Mouse (Mus musculus): Measurements from ENCODE around the gene Stxbp5. TPM values are rescaled to one million over a fixed set of nuclear protein-coding genes. Genes with fewer than 3 reads are reported as not detected.

The Stxbp5 gene
- polyA plus RNA-seq, 1 experiment, result 14.7 TPM

- no peak for DNase-seq
These were observed 33.9 kb downstream of the Stxbp5 start for GRCm38 (mm10) chr10:9866793-9867579.

GRCm38 (mm10) chr10:9860022-9860421, 40.9 kb downstream of the Stxbp5 start:
- Histone ChIP-seq H3K4me1 (ENCODE audit: control insufficient read depth, insufficient read depth, low read length) (no peaks in the 10 kb centered on the region; the same call in 1 of the 2 replicates), H3K4me3 (replicated peaks; ENCODE audit: extremely low read depth, low read depth, low read length) (no peak overlapping the region)
- TF ChIP-seq POLR2A (IDR thresholded peaks at IDR 0.05; ENCODE audit: borderline replicate concordance, extremely low read depth, low read depth, low read length), result no peak
- 85% methylated on average over 4 of the region's 4 CpGs for WGBS
- no peak for DNase-seq

More at GRCm38 (mm10) chr10:9866793-9867579, 33.9 kb downstream of the Stxbp5 start:
- WGBS, result 49% methylated on average over 17 of the region's 17 CpGs
- Histone ChIP-seq H3K4me1 (ENCODE audit: control insufficient read depth, insufficient read depth, low read length) (peaks cover 7% of the 10 kb centered on the region), H3K4me3 (replicated peaks; ENCODE audit: extremely low read depth, low read depth, low read length) (peak overlapping the region; percentile 13)
- TF ChIP-seq CTCF (IDR thresholded peaks at IDR 0.05; ENCODE audit: insufficient read depth, low read length) (peak; percentile 50), POLR2A (IDR thresholded peaks at IDR 0.05; ENCODE audit: borderline replicate concordance, extremely low read depth, low read depth, low read length) (no peak)

GRCm38 (mm10) chr10:9859476-9859875, 41.4 kb downstream of the Stxbp5 start:
- TF ChIP-seq CTCF (IDR thresholded peaks at IDR 0.05; ENCODE audit: insufficient read depth, low read length), result no peak
- no peak for TF ChIP-seq POLR2A (IDR thresholded peaks at IDR 0.05; ENCODE audit: borderline replicate concordance, extremely low read depth, low read depth, low read length)
- 97% methylated on average over 3 of the region's 3 CpGs for WGBS
- H3K4me3 ChIP-seq (replicated peaks; ENCODE audit: extremely low read depth, low read depth, low read length), result no peak overlapping the region
- no peak for DNase-seq
- no peaks in the 10 kb centered on the region; the same call in 1 of the 2 replicates for H3K4me1 ChIP-seq (ENCODE audit: control insufficient read depth, insufficient read depth, low read length)

GRCm38 (mm10) chr10:9857850-9858249, 43.0 kb downstream of the Stxbp5 start:
- Histone ChIP-seq H3K4me3 (replicated peaks; ENCODE audit: extremely low read depth, low read depth, low read length) (no peak overlapping the region), H3K4me1 (ENCODE audit: control insufficient read depth, insufficient read depth, low read length) (no peaks in the 10 kb centered on the region; the same call in 1 of the 2 replicates)
- no peak for DNase-seq
- no peak for TF ChIP-seq CTCF (IDR thresholded peaks at IDR 0.05; ENCODE audit: insufficient read depth, low read length)
- TF ChIP-seq POLR2A (IDR thresholded peaks at IDR 0.05; ENCODE audit: borderline replicate concordance, extremely low read depth, low read depth, low read length), result no peak
- WGBS, result 92% methylated on average over 2 of the region's 2 CpGs

- no peak for TF ChIP-seq POLR2A (IDR thresholded peaks at IDR 0.05; ENCODE audit: borderline replicate concordance, extremely low read depth, low read depth, low read length)
- TF ChIP-seq CTCF (IDR thresholded peaks at IDR 0.05; ENCODE audit: insufficient read depth, low read length), result no peak
- H3K4me1 ChIP-seq (ENCODE audit: control insufficient read depth, insufficient read depth, low read length), result no peaks in the 10 kb centered on the region; the same call in 1 of the 2 replicates
- no peak overlapping the region for H3K4me3 ChIP-seq (replicated peaks; ENCODE audit: extremely low read depth, low read depth, low read length)
- DNase-seq, result no peak
- 83% methylated on average over 9 of the region's 9 CpGs for WGBS
These were observed 44.1 kb downstream of the Stxbp5 start for GRCm38 (mm10) chr10:9856792-9857191.

GRCm38 (mm10) chr10:9846408-9846807, 54.5 kb downstream of the Stxbp5 start:
- WGBS, result 79% methylated on average over 4 of the region's 4 CpGs
- Histone ChIP-seq H3K4me1 (ENCODE audit: control insufficient read depth, insufficient read depth, low read length) (no peaks in the 10 kb centered on the region), H3K4me3 (replicated peaks; ENCODE audit: extremely low read depth, low read depth, low read length) (no peak overlapping the region)
- TF ChIP-seq POLR2A (IDR thresholded peaks at IDR 0.05; ENCODE audit: borderline replicate concordance, extremely low read depth, low read depth, low read length), result no peak
- no peak for TF ChIP-seq CTCF (IDR thresholded peaks at IDR 0.05; ENCODE audit: insufficient read depth, low read length)
- no peak for DNase-seq

GRCm38 (mm10) chr10:9839408-9839807, 61.5 kb downstream of the Stxbp5 start:
- DNase-seq, result no peak
- 88% methylated on average over 7 of the region's 7 CpGs for WGBS
- Histone ChIP-seq H3K4me1 (ENCODE audit: control insufficient read depth, insufficient read depth, low read length) (no peaks in the 10 kb centered on the region), H3K4me3 (replicated peaks; ENCODE audit: extremely low read depth, low read depth, low read length) (no peak overlapping the region)
- no peak for TF ChIP-seq CTCF (IDR thresholded peaks at IDR 0.05; ENCODE audit: insufficient read depth, low read length)
- TF ChIP-seq POLR2A (IDR thresholded peaks at IDR 0.05; ENCODE audit: borderline replicate concordance, extremely low read depth, low read depth, low read length), result no peak

GRCm38 (mm10) chr10:9834986-9835385, 65.9 kb downstream of the Stxbp5 start:
- Histone ChIP-seq H3K4me1 (ENCODE audit: control insufficient read depth, insufficient read depth, low read length) (no peaks in the 10 kb centered on the region), H3K4me3 (replicated peaks; ENCODE audit: extremely low read depth, low read depth, low read length) (no peak overlapping the region)
- no peak for TF ChIP-seq POLR2A (IDR thresholded peaks at IDR 0.05; ENCODE audit: borderline replicate concordance, extremely low read depth, low read depth, low read length)
- no peak for TF ChIP-seq CTCF (IDR thresholded peaks at IDR 0.05; ENCODE audit: insufficient read depth, low read length)
- WGBS, result 77% methylated on average over 4 of the region's 4 CpGs
- no peak for DNase-seq

- Histone ChIP-seq H3K4me3 (replicated peaks; ENCODE audit: extremely low read depth, low read depth, low read length) (no peak overlapping the region), H3K4me1 (ENCODE audit: control insufficient read depth, insufficient read depth, low read length) (no peaks in the 10 kb centered on the region)
- DNase-seq, result no peak
- no peak for TF ChIP-seq POLR2A (IDR thresholded peaks at IDR 0.05; ENCODE audit: borderline replicate concordance, extremely low read depth, low read depth, low read length)
- no peak for TF ChIP-seq CTCF (IDR thresholded peaks at IDR 0.05; ENCODE audit: insufficient read depth, low read length)
- 91% methylated on average over 4 of the region's 4 CpGs for WGBS
These were observed 67.9 kb downstream of the Stxbp5 start for GRCm38 (mm10) chr10:9832937-9833336.

GRCm38 (mm10) chr10:9829744-9830143, 71.1 kb downstream of the Stxbp5 start:
- no peak for DNase-seq
- TF ChIP-seq CTCF (IDR thresholded peaks at IDR 0.05; ENCODE audit: insufficient read depth, low read length), result no peak
- no peak for TF ChIP-seq POLR2A (IDR thresholded peaks at IDR 0.05; ENCODE audit: borderline replicate concordance, extremely low read depth, low read depth, low read length)
- Histone ChIP-seq H3K4me1 (ENCODE audit: control insufficient read depth, insufficient read depth, low read length) (no peaks in the 10 kb centered on the region), H3K4me3 (replicated peaks; ENCODE audit: extremely low read depth, low read depth, low read length) (no peak overlapping the region)
- 89% methylated on average over 3 of the region's 3 CpGs for WGBS

All from lung, adult 2 months (tissue).